Mouse (Mus musculus): Measurements from ENCODE around the gene Fancg.
"Not testable (repeated sequence)": the region's sequence is repeated elsewhere in the genome, so short reads cannot be mapped to it uniquely, and the experiment has no call there.

Gene Fancg

GRCm38 (mm10) chr4:42998022-42998421 is 12.3 kb downstream of the Fancg start:
- DNase-seq, result no peak

- DNase-seq, result no peak
Observed at GRCm38 (mm10) chr4:42988296-42988695, 22.0 kb downstream of the Fancg start.

- not testable (repeated sequence) for DNase-seq
Observed at GRCm38 (mm10) chr4:42980467-42980866, 29.8 kb downstream of the Fancg start.

- DNase-seq, result no peak
Observed at GRCm38 (mm10) chr4:42978062-42978461, 32.2 kb downstream of the Fancg start.

GRCm38 (mm10) chr4:42973868-42974267 is 36.4 kb downstream of the Fancg start:
- DNase-seq, result no peak

- DNase-seq, result no peak
Observed at GRCm38 (mm10) chr4:42972952-42973351, 37.4 kb downstream of the Fancg start.

- no peak for DNase-seq
Observed at GRCm38 (mm10) chr4:42969304-42969703, 41.0 kb downstream of the Fancg start, which contains the start of gene 1700022I11Rik. 1700022I11Rik (plus strand) TSS chr4:42969604.

DNA sequence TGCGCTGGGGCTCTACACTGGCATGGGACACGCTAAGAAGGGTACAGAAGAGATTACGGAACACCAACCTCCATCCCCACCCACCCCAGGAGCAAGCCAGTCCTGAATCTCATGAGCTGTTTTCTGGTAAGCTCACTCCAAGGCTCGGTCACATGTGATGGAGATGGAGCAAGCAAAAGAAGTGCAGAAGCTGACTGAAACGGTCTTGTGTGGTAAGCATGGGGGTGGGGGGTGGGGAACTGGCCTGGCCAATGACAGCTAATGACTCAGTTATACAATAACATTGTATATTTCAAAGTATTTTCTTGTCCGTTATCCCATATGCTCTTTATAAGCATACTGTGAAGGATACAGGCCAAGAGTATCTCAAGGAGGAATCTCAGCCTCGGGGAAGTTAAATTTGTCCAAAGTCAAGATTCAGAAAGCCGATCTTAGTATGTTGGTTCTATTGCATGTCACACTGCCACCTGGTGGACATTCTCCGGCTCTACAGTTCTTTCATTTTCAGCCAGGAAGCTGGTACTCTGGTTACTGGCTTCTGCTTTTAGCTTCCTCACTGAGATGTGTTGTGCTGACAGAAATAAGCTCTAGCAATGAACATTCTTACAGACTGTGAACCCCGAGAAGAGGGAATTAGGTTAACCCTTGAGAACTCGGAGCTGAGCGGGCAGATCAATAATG is 45.1 kb downstream of the Fancg start:
- no peak for DNase-seq

DNA sequence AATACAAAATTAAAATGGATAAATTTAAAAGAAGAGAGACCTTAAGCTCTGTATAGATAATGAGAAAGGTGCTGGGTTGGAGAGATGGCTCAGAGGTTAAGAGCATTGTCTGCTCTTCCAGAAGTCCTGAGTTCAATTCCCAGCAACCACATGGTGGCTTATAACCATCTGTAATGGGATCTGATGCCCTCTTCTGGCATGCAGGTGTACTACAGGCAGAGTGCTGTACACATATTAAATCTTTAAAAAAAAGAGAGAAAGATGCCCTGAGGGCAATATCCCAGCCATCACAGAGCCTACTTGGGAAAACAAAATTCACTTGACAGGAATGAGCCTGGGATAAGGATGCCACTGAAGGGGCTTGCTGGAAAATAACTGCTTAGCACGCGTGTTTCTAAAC is 46.8 kb downstream of the Fancg start:
- DNase-seq, result no peak

GRCm38 (mm10) chr4:42961592-42961991 is 48.7 kb downstream of the Fancg start:
- peak; percentile 54 for DNase-seq

DNA sequence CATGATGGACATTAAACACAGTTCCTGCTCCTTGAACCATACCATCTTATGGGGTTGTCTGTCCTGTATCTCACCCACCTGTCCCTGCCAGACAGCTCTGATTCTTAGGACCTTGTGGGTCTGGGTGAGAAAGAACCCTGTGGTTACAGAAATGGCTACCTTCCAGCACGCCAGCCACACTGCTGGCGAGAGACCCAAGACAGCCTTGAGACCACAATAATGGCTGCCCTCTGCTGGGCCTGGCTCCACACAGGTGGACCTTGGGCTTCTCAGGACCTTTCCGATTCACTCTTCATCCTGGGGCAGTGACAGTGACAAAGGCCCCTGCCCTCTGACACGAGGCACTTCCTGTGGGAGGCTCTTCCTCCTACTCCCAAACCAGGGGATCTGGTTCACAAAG is 50.9 kb downstream of the Fancg start:
- no peak for DNase-seq

DNA sequence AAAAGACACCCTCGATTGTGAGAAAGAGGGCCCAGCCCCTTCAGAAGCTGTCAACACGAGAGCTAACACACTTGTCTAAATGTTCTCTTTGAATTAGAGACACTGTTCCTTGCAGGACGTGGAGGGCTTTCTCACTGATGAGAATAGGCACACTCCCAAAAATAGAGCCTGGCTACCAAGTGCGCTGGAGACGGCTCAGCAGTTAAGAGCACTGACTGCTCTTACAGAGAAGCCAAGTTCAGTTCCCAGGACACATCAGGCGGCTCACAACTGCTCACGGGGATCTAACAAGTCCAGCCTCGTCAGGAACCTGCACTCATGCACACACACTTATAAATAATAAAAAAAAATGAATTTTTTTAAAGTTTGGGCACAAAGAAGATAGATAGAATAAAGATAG is 51.4 kb downstream of the Fancg start:
- DNase-seq, result no peak

- no peak for DNase-seq
Observed at GRCm38 (mm10) chr4:42957979-42958378, 52.3 kb downstream of the Fancg start.

- DNase-seq, result no peak
Observed at GRCm38 (mm10) chr4:42957306-42957705, 53.0 kb downstream of the Fancg start.

DNA sequence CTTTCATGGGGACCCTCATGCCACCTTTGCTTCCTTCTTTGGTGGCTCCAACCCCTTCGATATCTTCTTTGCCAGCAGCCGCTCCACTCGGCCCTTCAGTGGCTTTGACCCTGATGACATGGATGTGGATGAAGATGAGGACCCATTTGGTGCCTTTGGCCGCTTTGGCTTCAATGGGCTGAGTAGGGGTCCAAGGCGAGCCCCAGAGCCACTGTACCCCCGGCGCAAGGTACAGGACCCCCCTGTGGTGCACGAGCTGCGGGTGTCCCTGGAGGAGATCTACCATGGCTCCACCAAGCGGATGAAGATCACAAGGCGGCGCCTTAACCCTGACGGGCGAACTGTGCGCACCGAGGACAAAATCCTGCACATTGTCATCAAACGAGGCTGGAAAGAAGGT is 53.7 kb downstream of the Fancg start:
- no peak for DNase-seq

- no peak for DNase-seq
Observed at GRCm38 (mm10) chr4:42955200-42955599, 55.1 kb downstream of the Fancg start.

- DNase-seq, result peak; percentile 84
Observed at GRCm38 (mm10) chr4:42954297-42954696, 56.0 kb downstream of the Fancg start.

- DNase-seq, result no peak
Observed at GRCm38 (mm10) chr4:42953435-42954094, 56.7 kb downstream of the Fancg start.

DNA sequence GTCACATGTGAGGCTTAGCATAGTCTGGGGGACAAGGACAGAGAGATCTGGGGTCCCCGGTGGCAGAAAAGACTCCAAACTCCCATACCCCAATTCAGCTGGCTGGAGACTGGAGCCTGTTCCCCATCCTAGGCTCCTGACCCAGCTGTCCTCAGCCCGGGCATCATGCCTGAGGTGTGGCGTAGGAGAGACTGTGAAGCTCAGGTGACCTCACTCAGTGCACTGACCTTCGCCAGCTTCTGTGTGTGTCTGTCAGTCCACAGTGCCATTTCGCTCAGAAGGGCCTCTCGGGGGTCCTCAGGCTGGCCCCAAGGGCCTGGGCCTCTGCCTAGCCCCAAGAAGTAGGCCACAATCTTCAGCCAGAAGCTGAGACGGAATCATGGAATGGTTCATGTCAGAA is 57.7 kb downstream of the Fancg start:
- DNase-seq, result peak; percentile 9

Measured in right cerebral cortex, postnatal 14 days (tissue).